Mouse (Mus musculus) spleen, embryonic (tissue): ENCODE measurements around the gene Vcl.

ENCODE experiments used
- CTCF ChIA-PET: fragments of 350-600 bp; sonication (Branson Sonifier 250); formaldehyde crosslinking; loops from one replicate; lab custom pipeline; 2022; lab: Charles Lee

The Vcl gene

GRCm38 (mm10) chr14:20938860-20939259 is 9.7 kb downstream of the Vcl start:
- CTCF ChIA-PET = interaction anchor here (0.7 kb wide), 1 partner anchor 15 kb away, joined by 4 read pairs; no protein-coding TSS in a partner anchor

- CTCF ChIA-PET = no interaction called here
These were observed 16.1 kb downstream of the Vcl start for GRCm38 (mm10) chr14:20945296-20945695.

GRCm38 (mm10) chr14:20956021-20956420 is 26.8 kb downstream of the Vcl start:
- CTCF ChIA-PET = no interaction called here

- CTCF ChIA-PET = no interaction called here
These were observed 29.8 kb downstream of the Vcl start for GRCm38 (mm10) chr14:20958971-20959370.

GRCm38 (mm10) chr14:20962466-20962865 is 33.3 kb downstream of the Vcl start:
- CTCF ChIA-PET = interaction anchor here (0.6 kb wide), 1 partner anchor 159 kb away, joined by 4 read pairs; no protein-coding TSS in a partner anchor

- CTCF ChIA-PET = no interaction called here
These were observed 33.7 kb downstream of the Vcl start for GRCm38 (mm10) chr14:20962906-20963305.

- CTCF ChIA-PET = no interaction called here
These were observed 34.7 kb downstream of the Vcl start for GRCm38 (mm10) chr14:20963863-20964262.

- CTCF ChIA-PET = no interaction called here
These were observed 35.1 kb downstream of the Vcl start for GRCm38 (mm10) chr14:20964285-20964684.

- CTCF ChIA-PET = no interaction called here
These were observed 37.9 kb downstream of the Vcl start for GRCm38 (mm10) chr14:20966959-20967670.

- CTCF ChIA-PET = no interaction called here
These were observed 39.9 kb downstream of the Vcl start for GRCm38 (mm10) chr14:20969066-20969465.

GRCm38 (mm10) chr14:20970389-20970788 is 41.2 kb downstream of the Vcl start:
- CTCF ChIA-PET = no interaction called here

- CTCF ChIA-PET = no interaction called here
These were observed 41.7 kb downstream of the Vcl start for GRCm38 (mm10) chr14:20970927-20971326.

GRCm38 (mm10) chr14:20973821-20974220 is 44.6 kb downstream of the Vcl start:
- CTCF ChIA-PET = no interaction called here

GRCm38 (mm10) chr14:20976741-20977140 is 47.5 kb downstream of the Vcl start:
- CTCF ChIA-PET = no interaction called here

GRCm38 (mm10) chr14:20977726-20978125 is 48.5 kb downstream of the Vcl start:
- CTCF ChIA-PET = no interaction called here

- CTCF ChIA-PET = no interaction called here
These were observed 54.6 kb downstream of the Vcl start for GRCm38 (mm10) chr14:20983832-20984231.

GRCm38 (mm10) chr14:20985482-20985881 is 56.3 kb downstream of the Vcl start:
- CTCF ChIA-PET = no interaction called here

GRCm38 (mm10) chr14:20991492-20991891 is 62.3 kb downstream of the Vcl start:
- CTCF ChIA-PET = no interaction called here

- CTCF ChIA-PET = interaction anchor here (0.5 to 0.7 kb wide), 4 partner anchors 23 to 95 kb away, joined by 3 read pairs; no protein-coding TSS in a partner anchor
These were observed 64.0 kb downstream of the Vcl start for GRCm38 (mm10) chr14:20993067-20993691.

- CTCF ChIA-PET = interaction anchor here (0.7 to 1.0 kb wide), 2 partner anchors 191 to 227 kb away, joined by 4 to 6 read pairs; no protein-coding TSS in a partner anchor
These were observed 65.3 kb downstream of the Vcl start for GRCm38 (mm10) chr14:20994475-20994874.

GRCm38 (mm10) chr14:20995497-20995896 is 66.3 kb downstream of the Vcl start:
- CTCF ChIA-PET = interaction anchor here (1.0 kb wide), 1 partner anchor 192 kb away, joined by 4 read pairs; no protein-coding TSS in a partner anchor

GRCm38 (mm10) chr14:20996361-20996760 is 67.2 kb downstream of the Vcl start:
- CTCF ChIA-PET = no interaction called here

GRCm38 (mm10) chr14:20997548-20997947 is 68.3 kb downstream of the Vcl start:
- CTCF ChIA-PET = no interaction called here
